Mouse (Mus musculus): ENCODE data around the gene Pappa. TPM values are rescaled to one million over a fixed set of nuclear protein-coding genes. Genes with fewer than 3 reads are reported as not detected.

The Pappa gene
- polyA plus RNA-seq, 1 experiment from 2014 or later, result 0.88 TPM

GRCm38 (mm10) chr4:65245440-65245839 is 121.5 kb downstream of the Pappa start:
- Histone ChIP-seq H3K36me3 (replicated peaks; ENCODE audit: control insufficient read depth, insufficient read depth, low read depth, low read length) (no peaks in the 10 kb centered on the region), H3K9me3 (replicated peaks; ENCODE audit: control insufficient read depth, low read length) (no peaks in the 10 kb centered on the region), H3K4me1 (ENCODE audit: control insufficient read depth, insufficient read depth, low read length) (no peaks in the 10 kb centered on the region), H3K27me3 (ENCODE audit: control insufficient read depth, insufficient read depth, low read length) (no peaks in the 10 kb centered on the region; the same call in 1 of the 2 replicates), H3K4me2 (ENCODE audit: low read depth, low read length) (no peak overlapping the region), H3K27ac (replicated peaks; ENCODE audit: low read depth, low read length) (no peak overlapping the region), H3K9ac (replicated peaks; ENCODE audit: low read length) (no peak overlapping the region), H3K4me3 (ENCODE audit: low read depth, low read length) (no peak overlapping the region)
- WGBS, result 29% methylated on average over 3 of the region's 3 CpGs
- DNase-seq (ENCODE audit: low spot score) (peak; percentile 10), ATAC-seq (replicated peaks; ENCODE audit: insufficient number of reproducible peaks, low FRiP score, low TSS enrichment, low read depth) (no peak)

GRCm38 (mm10) chr4:65252193-65252592 is 128.2 kb downstream of the Pappa start:
- no peak overlapping the region for H3K4me2 ChIP-seq (ENCODE audit: low read depth, low read length)
- no peak overlapping the region for H3K9ac ChIP-seq (replicated peaks; ENCODE audit: low read length)
- H3K4me3 ChIP-seq (ENCODE audit: low read depth, low read length), result no peak overlapping the region
- H3K9me3 ChIP-seq (replicated peaks; ENCODE audit: control insufficient read depth, low read length), result no peaks in the 10 kb centered on the region
- no peaks in the 10 kb centered on the region; the same call in 1 of the 2 replicates for H3K27me3 ChIP-seq (ENCODE audit: control insufficient read depth, insufficient read depth, low read length)
- DNase-seq (ENCODE audit: low spot score), result peak; percentile 51
- WGBS, result 8% methylated on average over 8 of the region's 8 CpGs
- no peaks in the 10 kb centered on the region for H3K36me3 ChIP-seq (replicated peaks; ENCODE audit: control insufficient read depth, insufficient read depth, low read depth, low read length)
- ATAC-seq (replicated peaks; ENCODE audit: insufficient number of reproducible peaks, low FRiP score, low TSS enrichment, low read depth), result 0 out of 2 replicates have a peak, but pooled peaks have one; percentile 65
- H3K27ac ChIP-seq (replicated peaks; ENCODE audit: low read depth, low read length), result no peak overlapping the region
- H3K4me1 ChIP-seq (ENCODE audit: control insufficient read depth, insufficient read depth, low read length), result no peaks in the 10 kb centered on the region

DNA sequence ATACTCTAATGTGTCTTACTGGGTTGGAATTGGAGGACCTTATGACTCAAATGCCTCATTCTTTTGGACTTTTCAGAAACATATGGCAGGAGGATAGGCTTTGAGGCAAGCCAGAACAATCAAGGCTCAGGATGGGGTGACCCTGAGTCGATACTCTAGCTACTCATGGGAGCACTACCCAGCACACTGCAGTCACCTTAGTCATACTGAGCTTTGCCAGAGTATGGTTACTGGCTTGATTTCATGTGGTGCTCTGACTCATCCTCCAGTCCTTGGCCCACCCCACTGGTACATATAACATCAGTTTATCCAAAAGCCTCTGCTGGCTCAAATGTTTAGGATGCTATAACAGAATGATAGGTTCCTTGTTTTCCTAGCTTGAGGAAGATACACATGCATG is 130.1 kb downstream of the Pappa start:
- no peak for DNase-seq (ENCODE audit: low spot score)
- no peaks in the 10 kb centered on the region for H3K4me1 ChIP-seq (ENCODE audit: control insufficient read depth, insufficient read depth, low read length)
- WGBS, result 85% methylated on average over 1 of the region's 1 CpGs
- H3K9me3 ChIP-seq (replicated peaks; ENCODE audit: control insufficient read depth, low read length), result no peaks in the 10 kb centered on the region
- no peak overlapping the region for H3K27ac ChIP-seq (replicated peaks; ENCODE audit: low read depth, low read length)
- no peak for ATAC-seq (replicated peaks; ENCODE audit: insufficient number of reproducible peaks, low FRiP score, low TSS enrichment, low read depth)
- no peaks in the 10 kb centered on the region for H3K27me3 ChIP-seq (ENCODE audit: control insufficient read depth, insufficient read depth, low read length)
- H3K4me3 ChIP-seq (ENCODE audit: low read depth, low read length), result no peak overlapping the region
- H3K4me2 ChIP-seq (ENCODE audit: low read depth, low read length), result no peak overlapping the region
- no peaks in the 10 kb centered on the region for H3K36me3 ChIP-seq (replicated peaks; ENCODE audit: control insufficient read depth, insufficient read depth, low read depth, low read length)
- no peak overlapping the region for H3K9ac ChIP-seq (replicated peaks; ENCODE audit: low read length)

DNA sequence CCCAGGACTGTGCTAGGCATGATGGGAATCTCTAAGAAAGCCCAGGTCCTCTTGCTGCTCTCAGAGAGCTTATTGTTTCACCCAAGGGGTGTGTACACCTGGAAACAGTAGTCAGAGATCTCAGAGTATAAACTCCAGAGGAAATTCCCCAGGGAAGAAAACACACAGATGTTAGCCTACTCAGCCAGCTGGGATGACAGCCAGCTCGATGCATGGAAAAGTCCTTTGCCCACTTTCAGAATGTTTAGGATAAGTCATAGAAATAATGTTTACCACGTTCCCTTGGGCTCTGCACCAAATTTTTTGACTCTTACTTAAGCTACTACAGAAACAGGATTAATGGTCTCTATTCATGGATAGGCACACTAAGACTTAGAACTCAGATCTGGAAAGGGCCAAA is 143.1 kb downstream of the Pappa start:
- Histone ChIP-seq H3K9me3 (replicated peaks; ENCODE audit: control insufficient read depth, low read length) (no peaks in the 10 kb centered on the region), H3K9ac (replicated peaks; ENCODE audit: low read length) (no peak overlapping the region), H3K4me2 (ENCODE audit: low read depth, low read length) (no peak overlapping the region), H3K36me3 (replicated peaks; ENCODE audit: control insufficient read depth, insufficient read depth, low read depth, low read length) (no peaks in the 10 kb centered on the region), H3K4me1 (ENCODE audit: control insufficient read depth, insufficient read depth, low read length) (no peaks in the 10 kb centered on the region), H3K27ac (replicated peaks; ENCODE audit: low read depth, low read length) (no peak overlapping the region), H3K4me3 (ENCODE audit: low read depth, low read length) (no peak overlapping the region), H3K27me3 (ENCODE audit: control insufficient read depth, insufficient read depth, low read length) (no peaks in the 10 kb centered on the region)
- no peak for DNase-seq (ENCODE audit: low spot score)
- ATAC-seq (replicated peaks; ENCODE audit: insufficient number of reproducible peaks, low FRiP score, low TSS enrichment, low read depth), result no peak
- WGBS, result 77% methylated on average over 2 of the region's 2 CpGs

DNA sequence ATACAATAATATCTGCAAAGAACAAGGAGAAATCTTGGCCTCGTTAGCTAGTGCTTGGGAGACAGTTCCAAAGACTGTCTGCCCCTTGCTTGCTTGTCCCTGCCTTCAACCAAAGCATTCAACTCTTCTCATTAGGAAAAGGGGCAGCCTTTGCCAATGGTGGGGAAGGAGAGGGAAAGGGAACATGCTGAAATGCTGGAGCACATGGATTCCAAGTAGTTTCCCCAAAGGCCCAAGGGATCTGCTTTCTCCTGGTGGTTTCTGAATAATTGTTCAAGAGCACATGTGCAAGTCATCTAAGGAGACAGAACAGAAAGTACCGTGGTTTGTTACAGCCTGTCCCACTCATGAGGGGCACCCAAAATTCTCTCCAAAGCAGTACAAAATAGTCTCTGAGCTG is 146.0 kb downstream of the Pappa start:
- no peak overlapping the region for H3K4me2 ChIP-seq (ENCODE audit: low read depth, low read length)
- ATAC-seq (replicated peaks; ENCODE audit: insufficient number of reproducible peaks, low FRiP score, low TSS enrichment, low read depth) (no peak), DNase-seq (ENCODE audit: low spot score) (no peak)
- H3K9ac ChIP-seq (replicated peaks; ENCODE audit: low read length), result no peak overlapping the region
- no peaks in the 10 kb centered on the region for H3K27me3 ChIP-seq (ENCODE audit: control insufficient read depth, insufficient read depth, low read length)
- H3K4me1 ChIP-seq (ENCODE audit: control insufficient read depth, insufficient read depth, low read length), result no peaks in the 10 kb centered on the region
- H3K27ac ChIP-seq (replicated peaks; ENCODE audit: low read depth, low read length), result no peak overlapping the region
- 77% methylated on average over 2 of the region's 2 CpGs for WGBS
- H3K36me3 ChIP-seq (replicated peaks; ENCODE audit: control insufficient read depth, insufficient read depth, low read depth, low read length), result no peaks in the 10 kb centered on the region
- H3K9me3 ChIP-seq (replicated peaks; ENCODE audit: control insufficient read depth, low read length), result no peaks in the 10 kb centered on the region
- no peak overlapping the region for H3K4me3 ChIP-seq (ENCODE audit: low read depth, low read length)

DNA sequence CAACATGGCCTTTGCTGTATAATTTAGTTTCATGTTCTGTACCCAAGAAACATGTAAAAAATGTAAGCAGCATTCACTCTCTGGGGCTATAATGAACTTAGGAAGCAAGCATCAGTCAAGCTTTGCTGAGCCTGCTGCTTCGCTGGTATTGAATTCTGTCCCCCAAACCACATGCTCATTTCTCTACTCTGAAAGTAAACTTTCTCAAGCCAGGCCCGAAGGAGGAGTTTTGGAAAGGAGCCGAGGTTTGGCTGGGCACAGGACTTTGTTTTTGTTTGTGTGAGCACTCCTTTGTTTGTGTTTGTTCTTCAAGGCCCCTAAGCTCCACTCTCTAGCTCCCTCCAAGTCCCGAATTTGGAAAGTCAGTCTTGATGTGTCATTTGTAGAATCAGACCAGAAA is 148.3 kb downstream of the Pappa start:
- no peak for ATAC-seq (replicated peaks; ENCODE audit: insufficient number of reproducible peaks, low FRiP score, low TSS enrichment, low read depth)
- WGBS, result 54% methylated on average over 4 of the region's 4 CpGs
- no peaks in the 10 kb centered on the region for H3K36me3 ChIP-seq (replicated peaks; ENCODE audit: control insufficient read depth, insufficient read depth, low read depth, low read length)
- no peaks in the 10 kb centered on the region for H3K27me3 ChIP-seq (ENCODE audit: control insufficient read depth, insufficient read depth, low read length)
- DNase-seq (ENCODE audit: low spot score), result no peak
- no peak overlapping the region for H3K27ac ChIP-seq (replicated peaks; ENCODE audit: low read depth, low read length)
- H3K4me2 ChIP-seq (ENCODE audit: low read depth, low read length), result no peak overlapping the region
- no peaks in the 10 kb centered on the region for H3K9me3 ChIP-seq (replicated peaks; ENCODE audit: control insufficient read depth, low read length)
- no peak overlapping the region for H3K4me3 ChIP-seq (ENCODE audit: low read depth, low read length)
- no peaks in the 10 kb centered on the region for H3K4me1 ChIP-seq (ENCODE audit: control insufficient read depth, insufficient read depth, low read length)
- no peak overlapping the region for H3K9ac ChIP-seq (replicated peaks; ENCODE audit: low read length)

- peaks cover 1% of the 10 kb centered on the region; the same call in 1 of the 2 replicates for H3K4me1 ChIP-seq (ENCODE audit: control insufficient read depth, insufficient read depth, low read length)
- no peaks in the 10 kb centered on the region for H3K9me3 ChIP-seq (replicated peaks; ENCODE audit: control insufficient read depth, low read length)
- H3K4me3 ChIP-seq (ENCODE audit: low read depth, low read length), result no peak overlapping the region
- no peaks in the 10 kb centered on the region for H3K36me3 ChIP-seq (replicated peaks; ENCODE audit: control insufficient read depth, insufficient read depth, low read depth, low read length)
- no peak for ATAC-seq (replicated peaks; ENCODE audit: insufficient number of reproducible peaks, low FRiP score, low TSS enrichment, low read depth)
- no peak for DNase-seq (ENCODE audit: low spot score)
- H3K27me3 ChIP-seq (ENCODE audit: control insufficient read depth, insufficient read depth, low read length), result no peaks in the 10 kb centered on the region
- H3K9ac ChIP-seq (replicated peaks; ENCODE audit: low read length), result no peak overlapping the region
- no peak overlapping the region for H3K27ac ChIP-seq (replicated peaks; ENCODE audit: low read depth, low read length)
- WGBS, result 85% methylated on average over 1 of the region's 1 CpGs
- H3K4me2 ChIP-seq (ENCODE audit: low read depth, low read length), result no peak overlapping the region
These were observed 149.4 kb downstream of the Pappa start for GRCm38 (mm10) chr4:65273299-65273851.

GRCm38 (mm10) chr4:65278451-65279271 is 154.7 kb downstream of the Pappa start:
- Histone ChIP-seq H3K9ac (replicated peaks; ENCODE audit: low read length) (no peak overlapping the region), H3K4me1 (ENCODE audit: control insufficient read depth, insufficient read depth, low read length) (peaks cover 4% of the 10 kb centered on the region), H3K36me3 (replicated peaks; ENCODE audit: control insufficient read depth, insufficient read depth, low read depth, low read length) (no peaks in the 10 kb centered on the region), H3K4me3 (ENCODE audit: low read depth, low read length) (no peak overlapping the region), H3K27ac (replicated peaks; ENCODE audit: low read depth, low read length) (no peak overlapping the region), H3K4me2 (ENCODE audit: low read depth, low read length) (no peak overlapping the region), H3K9me3 (replicated peaks; ENCODE audit: control insufficient read depth, low read length) (no peaks in the 10 kb centered on the region), H3K27me3 (ENCODE audit: control insufficient read depth, insufficient read depth, low read length) (no peaks in the 10 kb centered on the region)
- 15% methylated on average over 10 of the region's 10 CpGs for WGBS
- ATAC-seq (replicated peaks; ENCODE audit: insufficient number of reproducible peaks, low FRiP score, low TSS enrichment, low read depth) (peak; percentile 95), DNase-seq (ENCODE audit: low spot score) (peak; percentile 68)

Data from embryonic facial prominence, embryonic 11.5 days (tissue).